Mouse (Mus musculus) G1E (cell line): ENCODE measurements around the gene Fhdc1.

Experiments used
- CTCF ChIP-seq: IDR thresholded peaks from 2 replicates; pipeline ENCODE4 v1.5.1; 2012; ENCODE audit warnings: low read depth, low read length, inconsistent platforms, mixed read lengths
- GATA1 ChIP-seq: IDR thresholded peaks from 2 replicates; pipeline ENCODE4 v1.6.1; 2012; ENCODE audit warnings: borderline replicate concordance, low read length, inconsistent platforms, mixed read lengths
- GATA2 ChIP-seq: IDR thresholded peaks from 2 replicates; pipeline ENCODE4 v1.6.1; 2012; ENCODE audit warnings: low read depth, low read length, inconsistent platforms, borderline replicate concordance
- POLR2AphosphoS5 ChIP-seq: IDR thresholded peaks from 2 replicates; pipeline ENCODE4 v1.6.1; 2012; ENCODE audit warnings: low read depth, low read length, inconsistent platforms; ENCODE audit not compliant: insufficient replicate concordance
- TAL1 ChIP-seq: conservative IDR thresholded peaks from 2 replicates; pipeline ENCODE4 v1.6.1; 2012; ENCODE audit warnings: low read depth, low read length, inconsistent platforms, mixed read lengths

DNA sequence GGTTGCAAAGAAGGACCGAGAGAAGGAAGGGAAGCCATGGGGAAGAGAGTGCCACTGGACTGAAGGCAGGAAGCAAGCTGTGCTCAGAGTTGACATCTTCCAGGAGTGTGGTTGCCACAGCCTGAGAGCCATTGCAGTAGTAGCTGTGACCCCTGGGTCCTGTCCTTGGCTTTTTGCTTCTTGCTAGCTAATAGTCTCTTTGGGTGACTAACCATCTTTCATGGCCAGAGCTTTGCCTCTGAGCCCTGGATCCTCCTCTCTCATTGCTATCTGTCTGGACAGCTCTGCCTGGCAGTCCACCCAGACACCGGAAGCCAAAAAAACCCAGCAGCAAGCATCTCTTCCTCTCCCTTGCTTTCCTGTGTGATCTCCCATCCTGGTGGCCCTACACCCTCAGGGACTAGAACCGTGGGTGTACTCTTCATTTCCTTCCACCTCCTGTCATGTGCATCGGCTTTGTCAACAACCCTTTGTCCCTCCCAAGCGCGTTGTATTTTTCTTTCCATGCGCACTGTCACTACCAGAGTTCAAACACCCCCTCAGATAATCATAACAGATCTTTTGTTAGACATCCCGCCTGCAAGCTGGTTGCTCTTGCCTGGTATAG, 85.3 kb downstream of the Fhdc1 start:
- TF ChIP-seq TAL1 (no peak), CTCF (no peak), GATA1 (no peak), POLR2AphosphoS5 (no peak), GATA2 (no peak)
